Mouse (Mus musculus) myocyte (in vitro differentiated cells): Measurements from ENCODE around the gene Nf1.

Experiments
- CEBPB ChIP-seq: IDR thresholded peaks from 2 replicates; pipeline ENCODE4 v1.6.1; 2011; ENCODE audit warnings: mild to moderate bottlenecking, moderate library complexity; ENCODE audit not compliant: poor library complexity, insufficient read depth, severe bottlenecking
- E2F4 ChIP-seq: IDR thresholded peaks from one replicate; pipeline ENCODE4 v1.6.1; 2011; ENCODE audit warnings: mild to moderate bottlenecking, control low read depth, moderate library complexity; ENCODE audit not compliant: insufficient read depth
- MAX ChIP-seq: IDR thresholded peaks from one replicate; pipeline ENCODE4 v1.6.1; 2011; ENCODE audit warnings: low read depth, mild to moderate bottlenecking, control low read depth
- MYOG ChIP-seq, 3 experiments: IDR thresholded peaks; one replicate each; pipeline ENCODE4 v1.6.1; 2011; ENCODE audit warnings: control low read depth in 2 of 3, low read depth in 2 of 3, mild to moderate bottlenecking in 2 of 3; ENCODE audit not compliant: insufficient read length in 2 of 3, control insufficient read depth in 1 of 3, insufficient read depth in 1 of 3
- POLR2A ChIP-seq: IDR thresholded peaks from one replicate; pipeline ENCODE4 v1.6.1; 2011; ENCODE audit warnings: low read depth, mild to moderate bottlenecking, control low read depth, moderate library complexity; ENCODE audit not compliant: insufficient read length
- POLR2AphosphoS2 ChIP-seq: IDR thresholded peaks from one replicate; pipeline ENCODE4 v1.6.1; 2011; ENCODE audit warnings: low read depth, control low read depth; ENCODE audit not compliant: insufficient read length
- SRF ChIP-seq: IDR thresholded peaks from one replicate; pipeline ENCODE4 v1.6.1; 2011; ENCODE audit warnings: low read depth; ENCODE audit not compliant: control insufficient read depth, insufficient read length
- TCF12 ChIP-seq: IDR thresholded peaks from one replicate; pipeline ENCODE4 v1.6.1; 2011; ENCODE audit warnings: mild to moderate bottlenecking, control low read depth; ENCODE audit not compliant: poor library complexity, insufficient read depth, severe bottlenecking
- USF1 ChIP-seq: IDR thresholded peaks from one replicate; pipeline ENCODE4 v1.6.1; 2011; ENCODE audit warnings: low read depth, mild to moderate bottlenecking, control low read depth, moderate library complexity

DNA sequence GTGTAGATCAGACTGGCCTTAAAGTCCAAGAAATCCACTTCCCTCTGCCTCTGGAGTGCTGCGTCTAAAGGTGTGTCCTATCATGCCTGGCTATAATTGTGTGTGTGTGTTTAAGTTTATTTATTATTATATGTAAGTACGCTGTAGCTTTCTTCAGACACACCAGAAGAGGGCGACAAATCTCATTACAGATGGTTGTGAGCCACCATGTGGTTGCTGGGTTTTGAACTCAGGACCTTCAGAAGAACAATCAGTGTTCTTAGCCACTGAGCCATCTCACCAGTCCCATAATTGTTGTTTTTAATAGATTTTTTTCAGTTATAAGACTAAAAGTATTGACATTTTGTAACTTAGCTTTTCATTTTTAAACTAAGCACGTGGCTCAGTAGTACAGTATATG, 95.8 kb downstream of the Nf1 start:
- no peak for TF ChIP-seq MAX
- TF ChIP-seq USF1 = no peak
- TF ChIP-seq POLR2A = no peak
- TF ChIP-seq MYOG (IDR thresholded peaks at IDR 0.05; ENCODE audit: control insufficient read depth in 1 of 3, insufficient read depth in 1 of 3, insufficient read length in 2 of 3, low read depth in 2 of 3) = no peak
- no peak for TF ChIP-seq CEBPB
- TF ChIP-seq SRF = no peak
- no peak for TF ChIP-seq POLR2AphosphoS2
- TF ChIP-seq E2F4 = no peak
- no peak for TF ChIP-seq TCF12
